Mouse (Mus musculus) CH12.LX (cell line): ENCODE measurements around the gene Adora1. TPM values are rescaled to one million over a fixed set of nuclear protein-coding genes. Genes with fewer than 3 reads are reported as not detected.

Source experiments
- DNase-seq: peaks from one replicate; pipeline ENCODE4 v3.0.0-alpha.2; 2013; ENCODE audit errors: extremely low read depth
- H3K27ac ChIP-seq: 2 replicates; pipeline ENCODE4 v1.5.1; 2012; ENCODE audit warnings: low read depth, mild to moderate bottlenecking, control low read depth, moderate library complexity; ENCODE audit not compliant: insufficient read depth
- H3K27me3 ChIP-seq: replicated peaks from 2 replicates; pipeline ENCODE3; 2012; ENCODE audit warnings: inconsistent platforms
- H3K36me3 ChIP-seq, 2 experiments: replicated peaks in 1 of 2; 2 replicates each; pipeline versions ENCODE3 to v1.6.1; 2012; ENCODE audit warnings: inconsistent platforms in 1 of 2, low read length in 1 of 2, mild to moderate bottlenecking in 1 of 2, mixed read lengths in 1 of 2, moderate library complexity in 1 of 2; ENCODE audit not compliant: control insufficient read depth in 1 of 2, insufficient read depth in 1 of 2
- H3K4me1 ChIP-seq, 2 experiments: 2 replicates each; pipeline ENCODE4 v1.6.1; 2012; ENCODE audit warnings: inconsistent platforms in 1 of 2, moderate library complexity in 1 of 2; ENCODE audit not compliant: insufficient read depth in 2 of 2, control insufficient read depth in 1 of 2
- H3K4me2 ChIP-seq: 2 replicates; pipeline ENCODE4 v1.6.1; 2012; ENCODE audit warnings: low read depth, mild to moderate bottlenecking, control low read depth; ENCODE audit not compliant: poor library complexity, insufficient read depth, severe bottlenecking
- H3K4me3 ChIP-seq, 3 experiments: fragments of 150-350 bp in 1 of 3; sonication (generic) in 1 of 3; replicated peaks in 1 of 3; 2 replicates each; pipeline versions ENCODE3 to v1.5.1; 2011 to 2012; ENCODE audit warnings: low read depth in 2 of 3, low read length in 2 of 3, mild to moderate bottlenecking in 2 of 3, moderate library complexity in 2 of 3, control low read depth in 1 of 3, improper control_type of control experiment in 1 of 3, inconsistent platforms in 1 of 3, mixed read lengths in 1 of 3; ENCODE audit not compliant: poor library complexity in 1 of 3
- H3K79me2 ChIP-seq: replicated peaks from 2 replicates; pipeline ENCODE4 v1.6.1; 2012; ENCODE audit warnings: mild to moderate bottlenecking, moderate library complexity; ENCODE audit not compliant: control insufficient read depth, poor library complexity, insufficient read depth, severe bottlenecking; ENCODE audit errors: extremely low read depth
- H3K9ac ChIP-seq: 2 replicates; pipeline ENCODE4 v1.6.1; 2012; ENCODE audit warnings: low read depth, mild to moderate bottlenecking, control low read depth, moderate library complexity; ENCODE audit not compliant: insufficient read depth
- H3K9me3 ChIP-seq: replicated peaks from 2 replicates; pipeline ENCODE3; 2012; ENCODE audit warnings: low read length, inconsistent platforms, mixed read lengths
- CHD1 ChIP-seq: IDR thresholded peaks from 2 replicates; pipeline ENCODE4 v1.6.1; 2012; ENCODE audit warnings: low read depth, low read length, improper control_type of control experiment, inconsistent platforms
- CHD2 ChIP-seq: IDR thresholded peaks from 2 replicates; pipeline ENCODE4 v1.6.1; 2011; ENCODE audit warnings: low read length, improper control_type of control experiment
- E2F4 ChIP-seq: IDR thresholded peaks from 2 replicates; pipeline ENCODE4 v1.6.1; 2011; ENCODE audit warnings: low read depth, low read length, improper control_type of control experiment; ENCODE audit not compliant: insufficient replicate concordance
- ELF1 ChIP-seq: IDR thresholded peaks from 2 replicates; pipeline ENCODE4 v1.6.1; 2014; ENCODE audit warnings: low read depth, mild to moderate bottlenecking, inconsistent platforms, low read length, improper control_type of control experiment
- EP300 ChIP-seq: IDR thresholded peaks from 2 replicates; pipeline ENCODE4 v1.6.1; 2011; ENCODE audit warnings: low read length, improper control_type of control experiment
- GABPA ChIP-seq: IDR thresholded peaks from 2 replicates; pipeline ENCODE4 v1.6.1; 2012; ENCODE audit warnings: low read depth, low read length, improper control_type of control experiment, inconsistent platforms; ENCODE audit not compliant: insufficient replicate concordance
- HCFC1 ChIP-seq: IDR thresholded peaks from 2 replicates; pipeline ENCODE4 v1.6.1; 2012; ENCODE audit warnings: low read depth, mild to moderate bottlenecking, inconsistent platforms, low read length, improper control_type of control experiment
- JUND ChIP-seq: conservative IDR thresholded peaks from 2 replicates; pipeline ENCODE4 v1.6.1; 2011; ENCODE audit warnings: low read depth, low read length, improper control_type of control experiment
- KAT2A ChIP-seq: IDR thresholded peaks from 2 replicates; pipeline ENCODE4 v1.6.1; 2012; ENCODE audit warnings: low read length, improper control_type of control experiment, inconsistent platforms; ENCODE audit not compliant: insufficient replicate concordance
- MAFK ChIP-seq: IDR thresholded peaks from 2 replicates; pipeline ENCODE4 v1.6.1; 2011; ENCODE audit warnings: low read length, improper control_type of control experiment; ENCODE audit not compliant: insufficient replicate concordance
- MAX ChIP-seq: IDR thresholded peaks from 2 replicates; pipeline ENCODE4 v1.6.1; 2011; ENCODE audit warnings: low read length, improper control_type of control experiment
- MAZ ChIP-seq: IDR thresholded peaks from 2 replicates; pipeline ENCODE4 v1.6.1; 2012; ENCODE audit warnings: low read depth, mild to moderate bottlenecking, inconsistent platforms, low read length, improper control_type of control experiment, moderate library complexity
- MEF2A ChIP-seq: IDR thresholded peaks from 2 replicates; pipeline ENCODE4 v1.6.1; 2014; ENCODE audit warnings: low read depth, mild to moderate bottlenecking, inconsistent platforms, low read length, improper control_type of control experiment, borderline replicate concordance
- MXI1 ChIP-seq: IDR thresholded peaks from 2 replicates; pipeline ENCODE4 v1.6.1; 2011; ENCODE audit warnings: mild to moderate bottlenecking, low read depth, low read length, improper control_type of control experiment
- NELFE ChIP-seq: IDR thresholded peaks from 2 replicates; pipeline ENCODE4 v1.6.1; 2011; ENCODE audit warnings: low read depth, low read length, improper control_type of control experiment
- NRF1 ChIP-seq: IDR thresholded peaks from 2 replicates; pipeline ENCODE4 v1.6.1; 2014; ENCODE audit warnings: low read depth, mild to moderate bottlenecking, inconsistent platforms, low read length, improper control_type of control experiment, moderate library complexity
- POLR2A ChIP-seq: IDR thresholded peaks from 2 replicates; pipeline ENCODE4 v1.6.1; 2011; ENCODE audit warnings: low read depth, mild to moderate bottlenecking, improper control_type of control experiment, low read length
- RAD21 ChIP-seq: IDR thresholded peaks from 2 replicates; pipeline ENCODE4 v1.6.1; 2011; ENCODE audit warnings: low read depth, mild to moderate bottlenecking, low read length, improper control_type of control experiment, moderate library complexity
- RCOR1 ChIP-seq: conservative IDR thresholded peaks from 2 replicates; pipeline ENCODE4 v1.6.1; 2012; ENCODE audit warnings: low read depth, mild to moderate bottlenecking, inconsistent platforms, low read length, improper control_type of control experiment
- SMC3 ChIP-seq: IDR thresholded peaks from 2 replicates; pipeline ENCODE4 v1.6.1; 2011; ENCODE audit warnings: low read depth, low read length, improper control_type of control experiment
- TCF12 ChIP-seq: IDR thresholded peaks from 2 replicates; pipeline ENCODE4 v1.6.1; 2014; ENCODE audit warnings: low read depth, mild to moderate bottlenecking, inconsistent platforms, low read length, improper control_type of control experiment
- UBTF ChIP-seq: IDR thresholded peaks from 2 replicates; pipeline ENCODE4 v1.6.1; 2012; ENCODE audit warnings: low read depth, mild to moderate bottlenecking, inconsistent platforms, low read length, improper control_type of control experiment, moderate library complexity
- USF1 ChIP-seq: IDR thresholded peaks from 2 replicates; pipeline ENCODE4 v1.6.1; 2014; ENCODE audit warnings: low read depth, mild to moderate bottlenecking, inconsistent platforms, low read length, improper control_type of control experiment
- ZKSCAN1 ChIP-seq: IDR thresholded peaks from 2 replicates; pipeline ENCODE4 v1.6.1; 2012; ENCODE audit warnings: low read depth, inconsistent platforms, low read length, improper control_type of control experiment, borderline replicate concordance
- ZNF384 ChIP-seq: IDR thresholded peaks from 2 replicates; pipeline ENCODE4 v1.6.1; 2012; ENCODE audit warnings: low read depth, low read length, improper control_type of control experiment, inconsistent platforms
- dilution Hi-C: fragments of 300-500 bp; cut with MboI; formaldehyde crosslinking; loops from 2 replicates; pipeline ENCODE4 v1.14.3; 2020; ENCODE audit warnings: low sequenced_read_pairs; ENCODE audit not compliant: extremely low pct_unique_long_range_greater_than_20kb, extremely low pct_ligation_motif_present
- in situ Hi-C: fragments of 300-500 bp; cut with MboI; formaldehyde crosslinking; loops from 3 replicates; pipeline ENCODE4 v1.14.3; 2019; ENCODE audit warnings: low sequenced_read_pairs, low pct_ligation_motif_present, low pct_unique_long_range_greater_than_20kb, mixed read lengths
- polyA plus RNA-seq: library from polyadenylated mRNA; unstranded; fragments of >175 nt; gene quantifications from 2 replicates; pipeline ENCODE4 v1.2.1, GENCODE M21; 2012; ENCODE audit warnings: low read depth; ENCODE audit not compliant: insufficient read length
- total RNA-seq, 2 experiments: library from RNA; depleted of rRNA; stranded (reverse); fragments of 300-350 nt in 1 of 2; fragments of >200 nt in 1 of 2; gene quantifications; 2 replicates each; pipeline ENCODE4 v1.2.3; 2012 to 2014

The Adora1 gene
- total and polyA plus RNA-seq, 3 experiments = 0.20 TPM; not detected in 2

- no peak overlapping the region for H3K9ac ChIP-seq
- DNase-seq = no peak
- H3K79me2 ChIP-seq = no peaks in the 10 kb centered on the region
- no peak overlapping the region for H3K27ac ChIP-seq
- H3K4me3 ChIP-seq = no peak overlapping the region
- H3K9me3 ChIP-seq = peaks cover 9% of the 10 kb centered on the region
- H3K4me2 ChIP-seq = no peak overlapping the region
- in situ Hi-C loops (no loop called here), dilution Hi-C loops (no loop called here)
- H3K4me1 ChIP-seq = peaks cover 4 to 44% of the 10 kb centered on the region in 2 experiments
- no peaks in the 10 kb centered on the region for H3K36me3 ChIP-seq
- no peaks in the 10 kb centered on the region for H3K27me3 ChIP-seq
- no peak for TF ChIP-seq UBTF
- no peak for TF ChIP-seq KAT2A
- TF ChIP-seq MEF2A = no peak
- no peak for TF ChIP-seq TCF12
- TF ChIP-seq USF1 = no peak
- no peak for TF ChIP-seq ELF1
- TF ChIP-seq E2F4 = no peak
- TF ChIP-seq JUND = no peak
- no peak for TF ChIP-seq ZKSCAN1
- TF ChIP-seq POLR2A = no peak
- TF ChIP-seq MAX = no peak
- no peak for TF ChIP-seq SMC3
- TF ChIP-seq MXI1 = no peak
Measured at GRCm38 (mm10) chr1:134206085-134206484, 29.1 kb downstream of the Adora1 start.

- Histone ChIP-seq H3K4me2 (no peak overlapping the region), H3K9ac (no peak overlapping the region), H3K9me3 (peaks cover 9% of the 10 kb centered on the region), H3K27me3 (no peaks in the 10 kb centered on the region), H3K36me3 (no peaks in the 10 kb centered on the region), H3K27ac (no peak overlapping the region), H3K4me3 (no peak overlapping the region), H3K79me2 (no peaks in the 10 kb centered on the region), H3K4me1 (peaks cover 4 to 51% of the 10 kb centered on the region in 2 experiments)
- dilution Hi-C loops (no loop called here), in situ Hi-C loops (no loop called here)
- TF ChIP-seq RCOR1 (no peak), RAD21 (no peak), UBTF (no peak), MAZ (no peak), EP300 (no peak), NRF1 (no peak), CHD2 (no peak), ZKSCAN1 (no peak), JUND (no peak), NELFE (no peak), USF1 (no peak), ZNF384 (no peak), GABPA (no peak), ELF1 (no peak), HCFC1 (no peak), MAFK (no peak), CHD1 (no peak)
- peak; percentile 39 for DNase-seq
Measured at GRCm38 (mm10) chr1:134205296-134206018, 29.8 kb downstream of the Adora1 start.
